9 mouse cellular contexts compared by ENCODE assay signal in genomic region chr7:119744321-119744720, GRCm38 (mm10). TPM values are rescaled to one million over a fixed set of nuclear protein-coding genes. Genes with fewer than 3 reads are reported as not detected.
DNase-seq lines count a peak whose midpoint lies in the region; ATAC-seq and TF ChIP-seq lines count a peak whose summit lies in the region.
"Had no signal": no experiment of that assay in that cellular context is flagged by ENCODE, and none has a peak within 500 bp of the region (broad histone marks: within the 10 kb centered on the region; RNA-seq: fewer than 3 reads in every experiment).

No protein-coding gene starts in this region.

- peak; percentile 20 for DNase-seq in gastrocnemius, adult 2 months
- DNase-seq in gastrocnemius, adult 18-20 months (ENCODE audit: low spot score), result no peak
- DNase-seq in Muller cell, postnatal 12 days (ENCODE audit: inconsistent ontology term), result peak; percentile 17
- peak; percentile 15 for DNase-seq in forebrain, embryonic 14.5 days (ENCODE audit: low spot score)
- DNase-seq in cerebellum, postnatal 4 days (ENCODE audit: low spot score in 2 of 2), result no peak
- no peak for DNase-seq in gastrocnemius, postnatal 14 days

- 13% methylated on average over 34 of the region's 34 CpGs for WGBS in forebrain, embryonic 14.5 days
- WGBS in limb, embryonic 12.5 days, result 6% methylated on average over 34 of the region's 34 CpGs
- 9% methylated on average over 34 of the region's 34 CpGs for WGBS in neural tube, embryonic 13.5 days

- H3K4me1 ChIP-seq in forebrain, embryonic 14.5 days (ENCODE audit: control insufficient read depth, insufficient read depth, low read length), result no peaks in the 10 kb centered on the region
- H3K4me1 ChIP-seq in limb, embryonic 12.5 days (replicated peaks), result no peaks in the 10 kb centered on the region
- H3K4me1 ChIP-seq in neural tube, embryonic 13.5 days (replicated peaks), result peaks cover 6% of the 10 kb centered on the region

- peak overlapping the region; percentile 35 for H3K4me2 ChIP-seq in forebrain, embryonic 14.5 days (ENCODE audit: low read length)
- H3K4me2 ChIP-seq in limb, embryonic 12.5 days, result peak overlapping the region; percentile 46
- H3K4me2 ChIP-seq in neural tube, embryonic 13.5 days, result peak overlapping the region; percentile 42

- H3K27ac ChIP-seq in gastrocnemius, adult 2 months, result no peak overlapping the region
- H3K27ac ChIP-seq in forebrain, embryonic 14.5 days (ENCODE audit: low read depth, low read length), result no peak overlapping the region
- H3K27ac ChIP-seq in limb, embryonic 12.5 days, result no peak overlapping the region
- H3K27ac ChIP-seq in neural tube, embryonic 13.5 days (replicated peaks), result no peak overlapping the region

- no peak overlapping the region for H3K9ac ChIP-seq in forebrain, embryonic 14.5 days (ENCODE audit: low read length)
- peak overlapping the region; percentile 34; the same call in 1 of the 2 replicates for H3K9ac ChIP-seq in limb, embryonic 12.5 days (replicated peaks)
- H3K9ac ChIP-seq in neural tube, embryonic 13.5 days, result no peak overlapping the region; the same call in 1 of the 2 replicates

- H3K27me3 ChIP-seq in forebrain, embryonic 14.5 days (replicated peaks; ENCODE audit: control insufficient read depth, insufficient read depth, low read length), result no peaks in the 10 kb centered on the region
- H3K27me3 ChIP-seq in limb, embryonic 12.5 days, result no peaks in the 10 kb centered on the region
- 0 out of 2 replicates have a peak, but pooled peaks cover 8% of the 10 kb centered on the region for H3K27me3 ChIP-seq in neural tube, embryonic 13.5 days

- intact Hi-C loops in gastrocnemius, adult 2 months (cut with DNase I), result no loop called here
- intact Hi-C loops in gastrocnemius, postnatal 14 days (cut with DNase I; ENCODE audit: low total_unique reads), result no loop called here

- H3K9me3 ChIP-seq in forebrain, embryonic 14.5 days (replicated peaks; ENCODE audit: control insufficient read depth, low read length), result no peaks in the 10 kb centered on the region
- no peaks in the 10 kb centered on the region for H3K9me3 ChIP-seq in limb, embryonic 12.5 days
- H3K9me3 ChIP-seq in neural tube, embryonic 13.5 days, result no peaks in the 10 kb centered on the region
- H3K9me3 ChIP-seq: G1E had no signal

- H3K36me3 ChIP-seq in forebrain, embryonic 14.5 days (ENCODE audit: control insufficient read depth, insufficient read depth, low read length), result no peaks in the 10 kb centered on the region
- no peaks in the 10 kb centered on the region for H3K36me3 ChIP-seq in limb, embryonic 12.5 days
- H3K36me3 ChIP-seq in neural tube, embryonic 13.5 days, result no peaks in the 10 kb centered on the region
- H3K36me3 ChIP-seq: G1E had no signal

- no peak overlapping the region for H3K4me3 ChIP-seq in gastrocnemius, adult 2 months
- no peak overlapping the region for H3K4me3 ChIP-seq in forebrain, embryonic 14.5 days (ENCODE audit: low read depth, low read length)
- H3K4me3 ChIP-seq in limb, embryonic 12.5 days (replicated peaks), result peak overlapping the region; percentile 15
- H3K4me3 ChIP-seq in neural tube, embryonic 13.5 days, result peak overlapping the region; percentile 9; the same call in 1 of the 2 replicates

- ATAC-seq in forebrain, embryonic 14.5 days, result no peak
- no peak for ATAC-seq in limb, embryonic 12.5 days (ENCODE audit: insufficient number of reproducible peaks, insufficient read depth, low FRiP score, low TSS enrichment, low read depth)
- no peak for ATAC-seq in neural tube, embryonic 13.5 days (ENCODE audit: low read depth)

- no peak for TF ChIP-seq CTCF in gastrocnemius, adult 2 months (IDR thresholded peaks at IDR 0.05)

RNA-seq across cellular contexts. Expression of gene Acsm3, which starts 16.4 kb away (rescaled TPM):
- under 1 TPM; 0.31 to 0.66 TPM for total RNA-seq in gastrocnemius, adult 2 months (2021)
- under 1 TPM; 0.46 to 0.59 TPM for total RNA-seq in gastrocnemius, adult 18-20 months (2021)
- polyA plus RNA-seq in forebrain, embryonic 14.5 days (2014; fragmentation: Nextera tagmentation; extraction: Ambion mirVana), result 0.30 TPM in 1 of 2 replicates, not detected in the other
- polyA plus RNA-seq in limb, embryonic 12.5 days (2016; fragmentation: Nextera tagmentation; extraction: Ambion mirVana), result 0.13 and 0.36 TPM in 2 replicates
- polyA plus RNA-seq in neural tube, embryonic 13.5 days (2015; fragmentation: Nextera tagmentation; extraction: Ambion mirVana), result 0.29 and 0.38 TPM in 2 replicates
- not detected for total RNA-seq in gastrocnemius, postnatal 14 days (2021)
- polyA plus RNA-seq: G1E had no signal

RNA-seq across cellular contexts. Expression of gene Thumpd1, which starts 23.7 kb away (rescaled TPM):
- 10 to 100 TPM; 18.3 to 18.4 TPM for total RNA-seq in gastrocnemius, adult 2 months (2021)
- total RNA-seq in gastrocnemius, adult 18-20 months (2021), result 10 to 100 TPM; 16.7 to 16.8 TPM
- polyA plus RNA-seq in forebrain, embryonic 14.5 days (2014; fragmentation: Nextera tagmentation; extraction: Ambion mirVana), result 92.9 and 102 TPM in 2 replicates
- 89.0 and 90.0 TPM in 2 replicates for polyA plus RNA-seq in limb, embryonic 12.5 days (2016; fragmentation: Nextera tagmentation; extraction: Ambion mirVana)
- polyA plus RNA-seq in neural tube, embryonic 13.5 days (2015; fragmentation: Nextera tagmentation; extraction: Ambion mirVana), result 67.5 and 73.4 TPM in 2 replicates
- 10 to 100 TPM; 14.2 to 15.2 TPM for total RNA-seq in gastrocnemius, postnatal 14 days (2021)

RNA-seq across cellular contexts. Expression of gene Rexo5, which starts 49.5 kb away (rescaled TPM):
- total RNA-seq in gastrocnemius, adult 2 months (2021), result under 1 TPM; 0.64 to 0.71 TPM
- under 1 TPM; 0.12 to 0.41 TPM for total RNA-seq in gastrocnemius, adult 18-20 months (2021)
- polyA plus RNA-seq in forebrain, embryonic 14.5 days (2014; fragmentation: Nextera tagmentation; extraction: Ambion mirVana), result 10.5 and 13.7 TPM in 2 replicates
- polyA plus RNA-seq in limb, embryonic 12.5 days (2016; fragmentation: Nextera tagmentation; extraction: Ambion mirVana), result 28.3 and 29.9 TPM in 2 replicates
- 12.7 and 13.4 TPM in 2 replicates for polyA plus RNA-seq in neural tube, embryonic 13.5 days (2015; fragmentation: Nextera tagmentation; extraction: Ambion mirVana)
- under 1 TPM; 0.49 to 0.62 TPM for total RNA-seq in gastrocnemius, postnatal 14 days (2021)

RNA-seq across cellular contexts. Expression of gene Eri2, which starts 49.5 kb away (rescaled TPM):
- 1 to 10 TPM; 1.0 to 1.2 TPM for total RNA-seq in gastrocnemius, adult 2 months (2021)
- total RNA-seq in gastrocnemius, adult 18-20 months (2021), result under 1 TPM; 0.66 to 0.96 TPM
- polyA plus RNA-seq in forebrain, embryonic 14.5 days (2014; fragmentation: Nextera tagmentation; extraction: Ambion mirVana), result 27.0 and 31.2 TPM in 2 replicates
- polyA plus RNA-seq in limb, embryonic 12.5 days (2016; fragmentation: Nextera tagmentation; extraction: Ambion mirVana), result 29.7 and 30.6 TPM in 2 replicates
- 18.1 and 19.6 TPM in 2 replicates for polyA plus RNA-seq in neural tube, embryonic 13.5 days (2015; fragmentation: Nextera tagmentation; extraction: Ambion mirVana)
- total RNA-seq in gastrocnemius, postnatal 14 days (2021), result 1 to 10 TPM; 2.0 to 2.1 TPM

RNA-seq across cellular contexts. Expression of gene Acsm4, which starts 54.5 kb away (rescaled TPM):
- total RNA-seq in gastrocnemius, adult 2 months (2021), result not detected
- total RNA-seq in gastrocnemius, adult 18-20 months (2021), result not detected
- not detected in 2 replicates for polyA plus RNA-seq in forebrain, embryonic 14.5 days (2014; fragmentation: Nextera tagmentation; extraction: Ambion mirVana)
- polyA plus RNA-seq in limb, embryonic 12.5 days (2016; fragmentation: Nextera tagmentation; extraction: Ambion mirVana), result not detected in 2 replicates
- polyA plus RNA-seq in neural tube, embryonic 13.5 days (2015; fragmentation: Nextera tagmentation; extraction: Ambion mirVana), result not detected in 2 replicates
- total RNA-seq in gastrocnemius, postnatal 14 days (2021), result not detected
- total RNA-seq: G1E had no signal
- polyA plus RNA-seq: G1E had no signal

Comparison
In these comparisons a context has a peak if more than half of its experiments do, and no peak if none do; other contexts are left out.
1. DNase-seq: peak in gastrocnemius, adult 2 months (single experiment), Muller cell, postnatal 12 days (single experiment) and forebrain, embryonic 14.5 days (single experiment); none in gastrocnemius, adult 18-20 months (single experiment), cerebellum, postnatal 4 days (0 of 2) and gastrocnemius, postnatal 14 days (single experiment).
2. H3K4me3 ChIP-seq: peak in limb, embryonic 12.5 days (single experiment) and neural tube, embryonic 13.5 days (single experiment); none in gastrocnemius, adult 2 months (single experiment) and forebrain, embryonic 14.5 days (single experiment).
3. Peak in every context shown above with its lines, with median percentiles within 50 percentile points of each other: H3K4me2 ChIP-seq.